Mouse (Mus musculus): ENCODE data around the gene Ces3b. TPM values are rescaled to one million over a fixed set of nuclear protein-coding genes. Genes with fewer than 3 reads are reported as not detected.
"Not testable (repeated sequence)": the region's sequence is repeated elsewhere in the genome, so short reads cannot be mapped to it uniquely, and the experiment has no call there.

Ces3b gene
- polyA plus RNA-seq (2015; fragmentation: Nextera tagmentation; extraction: Ambion mirVana), result not detected in 2 replicates

GRCm38 (mm10) chr8:105083449-105084050 is at the start of gene Ces3b:
Gene Ces3b, plus strand, starts transcription at chr8:105083753.
- Histone ChIP-seq H3K9me3 (no peaks in the 10 kb centered on the region), H3K27ac (no peak within 1 kb of the TSS), H3K4me1 (no peaks in the 10 kb centered on the region), H3K27me3 (no peaks in the 10 kb centered on the region), H3K4me2 (no peak within 1 kb of the TSS), H3K36me3 (no peaks in the 10 kb centered on the region), H3K9ac (no peak within 1 kb of the TSS), H3K4me3 (no peak within 1 kb of the TSS)
- WGBS, result 78% methylated on average over 7 of the region's 7 CpGs
- no peak for ATAC-seq (ENCODE audit: insufficient number of reproducible peaks, insufficient read depth, low FRiP score, low TSS enrichment, low read depth)

DNA sequence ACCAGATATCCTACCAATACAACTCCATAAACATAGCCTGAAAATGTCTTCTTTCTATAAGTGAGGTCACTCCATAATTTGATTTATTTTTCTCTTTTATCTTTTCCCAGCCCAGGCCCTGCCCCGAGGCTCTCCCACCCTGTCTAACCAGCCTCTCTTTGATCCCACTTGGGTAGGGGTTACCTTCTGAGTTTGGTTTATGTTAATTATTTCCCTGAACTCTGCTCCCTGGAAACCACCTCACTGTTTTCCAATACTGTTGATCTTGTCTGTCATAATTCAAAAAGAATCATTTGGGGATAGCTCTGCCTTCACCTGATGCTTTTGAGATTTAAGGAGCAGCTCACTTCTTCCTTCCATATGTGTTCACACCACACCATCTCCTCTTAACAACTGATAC is 40.0 kb upstream of the Ces3b start:
- Histone ChIP-seq H3K4me2 (no peak overlapping the region), H3K9ac (no peak overlapping the region), H3K4me1 (no peaks in the 10 kb centered on the region), H3K27me3 (no peaks in the 10 kb centered on the region), H3K4me3 (no peak overlapping the region), H3K9me3 (no peaks in the 10 kb centered on the region), H3K36me3 (no peaks in the 10 kb centered on the region), H3K27ac (no peak overlapping the region)
- WGBS, result 47% methylated on average over 1 of the region's 1 CpGs
- ATAC-seq (ENCODE audit: insufficient number of reproducible peaks, insufficient read depth, low FRiP score, low TSS enrichment, low read depth), result no peak

- Histone ChIP-seq H3K27ac (no peak overlapping the region), H3K9me3 (no peaks in the 10 kb centered on the region), H3K36me3 (no peaks in the 10 kb centered on the region), H3K4me2 (no peak overlapping the region), H3K27me3 (no peaks in the 10 kb centered on the region), H3K9ac (no peak overlapping the region), H3K4me3 (no peak overlapping the region), H3K4me1 (no peaks in the 10 kb centered on the region)
- ATAC-seq (ENCODE audit: insufficient number of reproducible peaks, insufficient read depth, low FRiP score, low TSS enrichment, low read depth), result no peak
- 78% methylated on average over 3 of the region's 3 CpGs for WGBS
Observed at GRCm38 (mm10) chr8:105045824-105046401, 37.6 kb upstream of the Ces3b start.

DNA sequence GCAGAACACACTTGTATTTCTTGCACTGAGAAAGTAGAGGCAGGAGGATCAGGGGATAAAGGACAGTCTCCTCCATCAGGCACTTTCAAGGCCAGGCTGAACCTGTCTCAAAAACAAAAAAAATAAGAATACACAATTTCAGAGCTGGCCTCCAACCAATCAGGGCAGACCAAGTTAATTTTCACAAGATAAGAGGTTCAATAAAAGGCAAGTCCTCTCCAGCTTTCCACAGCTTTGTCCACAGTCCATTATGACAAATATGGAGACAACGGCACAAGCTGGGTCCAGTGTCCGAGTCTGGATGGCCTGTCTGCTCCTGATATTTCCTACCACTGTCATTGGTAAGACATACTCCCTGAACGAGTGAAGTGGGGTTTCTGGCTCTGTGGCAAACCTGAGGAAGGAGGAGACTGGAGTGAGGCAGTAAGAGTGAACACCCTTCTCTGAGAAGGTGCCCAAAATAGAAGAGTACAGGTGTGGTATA is 35.1 kb upstream of the Ces3b start, which contains the start of gene Ces3a:
Gene Ces3a (plus strand): TSS at position 231 of the 484 bp plus-strand sequence.
- Histone ChIP-seq H3K4me1 (no peaks in the 10 kb centered on the region), H3K27ac (no peak within 1 kb of the TSS), H3K4me2 (no peak within 1 kb of the TSS), H3K4me3 (no peak within 1 kb of the TSS), H3K27me3 (no peaks in the 10 kb centered on the region), H3K36me3 (no peaks in the 10 kb centered on the region), H3K9me3 (no peaks in the 10 kb centered on the region), H3K9ac (no peak within 1 kb of the TSS)
- no peak for ATAC-seq (ENCODE audit: insufficient number of reproducible peaks, insufficient read depth, low FRiP score, low TSS enrichment, low read depth)
- 71% methylated on average over 3 of the region's 3 CpGs for WGBS

GRCm38 (mm10) chr8:105056211-105056610 is 27.3 kb upstream of the Ces3b start:
- H3K4me1 ChIP-seq, result no peaks in the 10 kb centered on the region
- no peak overlapping the region for H3K4me2 ChIP-seq
- H3K36me3 ChIP-seq, result no peaks in the 10 kb centered on the region
- H3K4me3 ChIP-seq, result no peak overlapping the region
- no peak overlapping the region for H3K9ac ChIP-seq
- 88% methylated on average over 4 of the region's 4 CpGs for WGBS
- no peaks in the 10 kb centered on the region for H3K9me3 ChIP-seq
- H3K27me3 ChIP-seq, result no peaks in the 10 kb centered on the region
- H3K27ac ChIP-seq, result no peak overlapping the region
- no peak for ATAC-seq (ENCODE audit: insufficient number of reproducible peaks, insufficient read depth, low FRiP score, low TSS enrichment, low read depth)

- Histone ChIP-seq H3K4me2 (no peak overlapping the region), H3K4me3 (no peak overlapping the region), H3K9me3 (no peaks in the 10 kb centered on the region; the same call in 1 of the 2 replicates), H3K36me3 (no peaks in the 10 kb centered on the region), H3K4me1 (no peaks in the 10 kb centered on the region), H3K9ac (no peak overlapping the region), H3K27ac (no peak overlapping the region), H3K27me3 (no peaks in the 10 kb centered on the region)
- ATAC-seq (ENCODE audit: insufficient number of reproducible peaks, insufficient read depth, low FRiP score, low TSS enrichment, low read depth), result no peak
Observed at GRCm38 (mm10) chr8:105060056-105060455, 23.5 kb upstream of the Ces3b start.

DNA sequence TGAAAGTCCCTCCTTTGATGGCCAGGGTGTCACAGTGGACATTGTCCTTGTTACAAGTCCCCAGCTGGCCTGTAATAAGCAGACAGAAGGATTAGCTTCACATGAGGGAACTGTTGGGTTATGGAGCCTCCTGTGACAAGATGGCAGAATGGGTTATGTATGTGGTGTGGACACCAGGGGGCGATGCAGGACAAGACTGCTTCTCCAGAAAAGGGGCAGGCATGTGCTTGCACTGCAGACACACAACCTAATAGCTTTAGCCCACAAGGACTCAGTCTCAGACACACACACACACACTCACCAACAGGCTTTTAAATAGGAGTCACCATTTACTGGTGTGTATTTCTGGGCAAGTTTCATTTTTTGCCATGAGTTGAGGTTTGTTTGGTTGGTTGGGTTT is 16.8 kb upstream of the Ces3b start:
- Histone ChIP-seq H3K27me3 (no peaks in the 10 kb centered on the region), H3K27ac (no peak overlapping the region), H3K36me3 (no peaks in the 10 kb centered on the region), H3K9me3 (no peaks in the 10 kb centered on the region; the same call in 1 of the 2 replicates), H3K9ac (no peak overlapping the region), H3K4me1 (no peaks in the 10 kb centered on the region), H3K4me3 (no peak overlapping the region), H3K4me2 (no peak overlapping the region)
- ATAC-seq (ENCODE audit: insufficient number of reproducible peaks, insufficient read depth, low FRiP score, low TSS enrichment, low read depth), result no peak
- 0% methylated on average over 1 of the region's 1 CpGs for WGBS

DNA sequence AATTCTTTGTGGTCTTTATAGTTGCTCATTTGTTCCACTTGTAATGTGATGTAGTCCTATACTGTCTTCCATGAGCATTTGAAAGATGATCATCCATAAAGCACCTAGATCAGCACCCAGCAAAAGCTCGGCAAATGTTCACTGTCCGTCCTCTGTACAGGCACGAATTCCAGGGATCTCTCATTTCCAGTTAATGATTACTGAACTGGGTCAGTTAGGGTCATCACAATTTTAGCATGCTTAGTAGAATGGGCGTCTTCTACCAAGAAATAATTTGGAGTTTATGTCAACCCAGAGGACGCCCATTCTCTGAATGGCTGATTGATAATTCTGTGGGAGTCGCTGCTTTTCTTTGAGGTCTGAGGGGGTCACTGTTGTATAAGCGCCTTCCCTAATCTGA is 15.6 kb upstream of the Ces3b start:
- H3K4me1 ChIP-seq; H3K4me3 ChIP-seq; H3K36me3 ChIP-seq; H3K9ac ChIP-seq; ATAC-seq (ENCODE audit: insufficient number of reproducible peaks, insufficient read depth, low FRiP score, low TSS enrichment, low read depth); H3K4me2 ChIP-seq; H3K27me3 ChIP-seq; H3K27ac ChIP-seq; H3K9me3 ChIP-seq: not testable (repeated sequence)
- WGBS, result 69% methylated on average over 7 of the region's 7 CpGs

- Histone ChIP-seq H3K9me3 (no peaks in the 10 kb centered on the region), H3K27ac (no peak overlapping the region), H3K9ac (no peak overlapping the region), H3K4me1 (no peaks in the 10 kb centered on the region), H3K4me3 (no peak overlapping the region), H3K27me3 (no peaks in the 10 kb centered on the region), H3K36me3 (no peaks in the 10 kb centered on the region), H3K4me2 (no peak overlapping the region)
- ATAC-seq (ENCODE audit: insufficient number of reproducible peaks, insufficient read depth, low FRiP score, low TSS enrichment, low read depth), result no peak
Observed at GRCm38 (mm10) chr8:105068971-105069370, 14.6 kb upstream of the Ces3b start.

- Histone ChIP-seq H3K9me3 (no peaks in the 10 kb centered on the region), H3K36me3 (no peaks in the 10 kb centered on the region), H3K27me3 (no peaks in the 10 kb centered on the region), H3K9ac (no peak overlapping the region), H3K4me1 (no peaks in the 10 kb centered on the region), H3K4me2 (no peak overlapping the region), H3K4me3 (no peak overlapping the region), H3K27ac (no peak overlapping the region)
- WGBS, result 93% methylated on average over 4 of the region's 4 CpGs
- ATAC-seq (ENCODE audit: insufficient number of reproducible peaks, insufficient read depth, low FRiP score, low TSS enrichment, low read depth), result no peak
Observed at GRCm38 (mm10) chr8:105076601-105077000, 7.0 kb upstream of the Ces3b start.

- no peaks in the 10 kb centered on the region for H3K9me3 ChIP-seq
- no peak overlapping the region for H3K27ac ChIP-seq
- ATAC-seq (ENCODE audit: insufficient number of reproducible peaks, insufficient read depth, low FRiP score, low TSS enrichment, low read depth), result no peak
- H3K9ac ChIP-seq, result no peak overlapping the region
- no peaks in the 10 kb centered on the region for H3K36me3 ChIP-seq
- WGBS, result 74% methylated on average over 6 of the region's 6 CpGs
- no peaks in the 10 kb centered on the region for H3K27me3 ChIP-seq
- no peak overlapping the region for H3K4me3 ChIP-seq
- no peak overlapping the region for H3K4me2 ChIP-seq
- no peaks in the 10 kb centered on the region for H3K4me1 ChIP-seq
Observed at GRCm38 (mm10) chr8:105077071-105077470, 6.5 kb upstream of the Ces3b start.

- Histone ChIP-seq H3K27ac (no peak overlapping the region), H3K27me3 (no peaks in the 10 kb centered on the region), H3K36me3 (no peaks in the 10 kb centered on the region), H3K4me2 (no peak overlapping the region), H3K9me3 (no peaks in the 10 kb centered on the region), H3K9ac (no peak overlapping the region), H3K4me1 (no peaks in the 10 kb centered on the region), H3K4me3 (no peak overlapping the region)
- no peak for ATAC-seq (ENCODE audit: insufficient number of reproducible peaks, insufficient read depth, low FRiP score, low TSS enrichment, low read depth)
- WGBS, result 87% methylated on average over 5 of the region's 5 CpGs
Observed at GRCm38 (mm10) chr8:105078591-105078990, 5.0 kb upstream of the Ces3b start.

Data from embryonic facial prominence, embryonic 13.5 days (tissue).